Mouse (Mus musculus): ENCODE measurements around the gene Mrpl19.

Gene Mrpl19

GRCm38 (mm10) chr6:81965296-81966067 lies at the start of gene Mrpl19:
Mrpl19 (minus strand) TSS chr6:81965958.
- in situ Hi-C loops (cut with MboI; ENCODE audit: low sequenced_read_pairs) = loop anchor here (10.0 kb wide), 1 partner anchor 739 kb away; the partner anchor contains the start of gene Pole4

DNA sequence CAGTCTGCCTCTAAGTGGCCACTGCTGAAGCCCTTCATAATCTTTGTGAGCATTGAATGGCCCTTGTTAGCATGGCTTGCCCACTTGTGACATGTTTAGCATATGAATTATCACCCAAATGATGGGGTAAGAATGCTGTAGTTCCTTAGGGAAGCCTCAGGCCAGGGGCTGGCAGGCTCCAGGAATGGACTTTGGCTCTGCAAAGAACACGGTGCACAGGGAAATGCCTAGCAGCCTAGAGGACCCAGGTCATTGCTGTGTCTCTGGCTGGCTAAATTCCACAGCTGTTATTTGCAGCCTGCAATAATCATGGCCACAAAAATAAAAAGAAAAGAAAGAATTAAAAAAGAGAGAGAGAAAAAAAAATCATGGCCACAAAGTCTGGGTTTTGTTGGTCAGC lies 46.6 kb upstream of the Mrpl19 start:
- in situ Hi-C loops (cut with MboI; ENCODE audit: low sequenced_read_pairs) = no loop called here

- in situ Hi-C loops (cut with MboI; ENCODE audit: low sequenced_read_pairs) = no loop called here
Measured at GRCm38 (mm10) chr6:81990049-81990810, 24.5 kb upstream of the Mrpl19 start.

- in situ Hi-C loops (cut with MboI; ENCODE audit: low sequenced_read_pairs) = no loop called here
Measured at GRCm38 (mm10) chr6:81988341-81988740, 22.6 kb upstream of the Mrpl19 start.

DNA sequence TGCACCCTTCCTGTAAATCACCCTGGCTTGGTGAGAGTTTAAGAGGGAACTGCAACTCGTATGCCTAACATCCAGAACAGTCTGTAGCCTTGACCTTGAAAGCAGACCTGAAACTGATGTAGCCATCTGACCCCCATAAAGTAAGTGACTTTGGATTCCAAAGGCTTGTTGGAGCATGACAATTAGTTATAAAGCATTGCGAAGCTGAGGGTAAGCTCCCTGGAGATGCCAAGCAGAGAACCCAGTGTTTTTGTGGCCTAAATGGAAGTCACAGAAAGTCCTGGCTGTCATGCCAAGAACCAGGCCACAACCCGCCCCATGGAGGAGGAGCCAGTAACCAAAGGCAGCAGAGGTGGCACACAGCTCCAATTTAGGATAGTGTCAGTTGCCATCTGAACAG lies 21.8 kb upstream of the Mrpl19 start:
- in situ Hi-C loops (cut with MboI; ENCODE audit: low sequenced_read_pairs) = no loop called here

GRCm38 (mm10) chr6:81987010-81987409 lies 21.3 kb upstream of the Mrpl19 start:
- in situ Hi-C loops (cut with MboI; ENCODE audit: low sequenced_read_pairs) = no loop called here

- in situ Hi-C loops (cut with MboI; ENCODE audit: low sequenced_read_pairs) = no loop called here
Measured at GRCm38 (mm10) chr6:81986599-81986998, 20.8 kb upstream of the Mrpl19 start.

DNA sequence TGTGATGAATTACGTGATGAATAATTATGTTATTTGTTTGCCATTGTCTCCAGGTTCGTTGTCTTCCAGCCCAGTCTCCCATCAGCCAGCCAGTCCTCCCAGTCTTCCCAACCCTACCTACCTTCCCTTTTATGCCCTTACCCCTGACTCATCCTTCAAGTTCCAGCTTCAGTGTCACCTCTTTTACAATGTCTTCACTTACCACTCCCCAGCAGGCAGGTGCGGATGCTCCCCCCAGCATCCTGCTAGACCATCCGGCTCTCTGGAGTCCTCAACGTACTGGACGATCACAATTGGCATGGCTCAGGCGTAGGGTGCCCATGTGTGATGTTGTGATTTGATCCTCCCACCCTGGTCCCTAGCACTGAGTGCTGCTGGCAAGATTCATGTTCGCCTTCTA lies 20.4 kb upstream of the Mrpl19 start:
- in situ Hi-C loops (cut with MboI; ENCODE audit: low sequenced_read_pairs) = no loop called here

- in situ Hi-C loops (cut with MboI; ENCODE audit: low sequenced_read_pairs) = no loop called here
Measured at GRCm38 (mm10) chr6:81979286-81979685, 13.5 kb upstream of the Mrpl19 start.

DNA sequence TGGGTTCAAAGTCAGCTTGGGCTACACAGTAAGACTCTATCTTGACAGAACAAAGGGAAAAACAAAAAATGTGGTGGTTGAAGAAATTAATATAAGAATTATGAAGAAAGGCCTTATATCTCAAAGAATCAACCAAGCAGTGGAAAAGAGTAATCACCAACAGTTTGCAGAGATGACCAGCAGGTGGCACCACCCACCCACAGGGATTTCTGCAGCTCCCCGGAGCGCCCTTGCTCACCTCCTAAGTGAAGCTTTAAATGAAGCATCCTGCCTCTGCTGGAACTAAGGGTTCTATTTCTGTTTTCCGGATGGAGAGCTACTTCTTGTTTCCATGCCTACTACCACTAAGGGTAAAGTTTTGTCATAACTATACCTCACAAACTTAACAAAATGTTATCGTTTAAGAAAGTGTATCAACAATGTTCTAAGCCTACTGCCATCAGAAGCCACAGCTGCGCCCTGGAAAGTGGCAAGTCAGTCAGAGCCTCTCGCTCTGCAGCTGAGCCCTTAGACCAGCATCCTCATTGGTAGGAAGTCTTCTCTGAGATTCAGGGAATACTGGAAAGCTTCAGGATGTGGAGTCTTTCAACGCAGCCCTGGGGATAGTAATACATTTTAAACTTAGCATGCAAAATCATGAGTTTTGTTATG lies 10.3 kb upstream of the Mrpl19 start:
- in situ Hi-C loops (cut with MboI; ENCODE audit: low sequenced_read_pairs) = no loop called here

GRCm38 (mm10) chr6:81972595-81972994 lies 6.8 kb upstream of the Mrpl19 start:
- in situ Hi-C loops (cut with MboI; ENCODE audit: low sequenced_read_pairs) = no loop called here

GRCm38 (mm10) chr6:81971196-81971595 lies 5.4 kb upstream of the Mrpl19 start:
- in situ Hi-C loops (cut with MboI; ENCODE audit: low sequenced_read_pairs) = no loop called here

DNA sequence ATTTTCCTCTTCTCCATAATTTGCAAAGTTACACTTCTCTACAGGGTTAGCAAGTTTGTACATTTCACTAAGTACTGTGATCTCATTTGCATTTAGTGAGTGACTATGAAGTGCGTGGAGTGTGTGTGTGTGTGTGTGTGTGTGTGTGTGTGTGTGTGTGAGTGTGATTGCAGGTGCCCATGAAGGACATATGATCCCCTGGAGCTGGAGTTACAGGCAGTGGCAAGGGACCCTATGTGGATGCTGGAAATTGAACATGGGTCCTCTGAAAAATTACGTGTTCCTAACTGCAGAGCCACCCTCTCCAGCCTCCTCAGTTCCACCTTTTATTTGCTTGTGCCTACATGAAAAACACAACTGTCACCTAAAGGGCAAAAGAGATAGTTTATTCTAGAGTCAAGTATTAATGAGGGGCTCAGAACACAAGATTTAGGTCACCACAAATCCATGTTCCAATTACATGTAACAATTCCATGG lies 348 bp upstream of the Mrpl19 start:
- in situ Hi-C loops (cut with MboI; ENCODE audit: low sequenced_read_pairs) = loop anchor here (10.0 kb wide), 1 partner anchor 739 kb away; the partner anchor contains the start of gene Pole4

DNA sequence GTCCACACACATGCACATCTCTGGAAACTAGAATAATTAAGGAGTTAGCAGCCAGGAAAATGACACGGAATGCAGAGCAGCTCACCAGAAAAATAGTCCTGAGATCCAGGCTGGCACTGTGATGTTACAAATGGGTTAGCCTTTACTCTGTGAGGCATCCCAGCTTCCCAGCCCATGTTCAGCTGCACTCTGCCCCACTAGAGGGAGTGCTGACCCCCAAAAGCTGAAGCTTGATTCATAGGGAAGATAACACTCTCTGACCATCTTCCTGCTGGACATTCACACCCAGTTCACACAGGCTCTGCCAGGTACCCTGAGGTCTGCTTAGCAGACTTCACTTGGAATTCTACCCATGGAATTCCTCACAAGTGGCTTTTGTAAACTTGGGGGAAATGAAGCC lies 5.5 kb downstream of the Mrpl19 start:
- in situ Hi-C loops (cut with MboI; ENCODE audit: low sequenced_read_pairs) = loop anchor here (10.0 kb wide), 1 partner anchor 745 kb away; the partner anchor contains the start of gene Pole4

DNA sequence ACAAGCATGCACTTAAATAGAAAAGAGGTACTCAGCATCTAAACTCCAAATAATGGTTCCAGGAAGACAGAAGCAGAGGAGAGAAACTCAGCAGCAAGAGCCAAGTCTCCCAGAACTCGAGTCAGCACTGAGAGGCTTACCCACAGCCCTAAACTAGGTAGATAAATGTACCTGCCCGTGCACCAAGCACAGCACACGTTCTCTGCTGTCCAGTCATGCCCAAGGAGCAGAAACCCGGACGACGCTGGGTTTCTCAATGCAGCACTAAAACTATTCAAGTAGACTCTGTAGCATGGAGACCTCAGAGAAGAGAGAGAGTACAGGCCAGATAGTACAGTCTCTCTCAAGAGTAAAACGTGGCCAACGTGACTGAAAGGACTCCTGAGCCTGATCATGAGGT lies 5.9 kb downstream of the Mrpl19 start:
- in situ Hi-C loops (cut with MboI; ENCODE audit: low sequenced_read_pairs) = loop anchor here (10.0 kb wide), 1 partner anchor 745 kb away; the partner anchor contains the start of gene Pole4

DNA sequence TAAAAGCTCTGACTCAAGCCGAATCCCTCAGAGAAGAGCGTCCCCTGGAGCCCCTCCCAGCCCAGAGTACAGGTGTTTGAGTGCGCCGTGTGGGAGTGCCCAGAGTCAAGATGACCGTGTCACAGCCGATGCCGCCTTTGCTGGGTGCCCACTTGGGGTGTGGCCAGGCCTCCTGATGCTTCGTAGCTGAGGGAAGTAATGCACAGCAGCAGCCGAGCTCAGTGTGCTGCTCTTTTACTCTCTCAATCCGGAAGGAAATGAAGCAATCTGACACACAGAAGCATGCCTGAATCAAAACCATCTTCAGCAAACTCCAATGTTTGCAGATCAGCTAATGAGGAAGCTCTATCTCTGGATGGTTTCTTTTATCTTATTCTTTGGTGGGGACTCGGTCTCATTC lies 7.8 kb downstream of the Mrpl19 start:
- in situ Hi-C loops (cut with MboI; ENCODE audit: low sequenced_read_pairs) = no loop called here

DNA sequence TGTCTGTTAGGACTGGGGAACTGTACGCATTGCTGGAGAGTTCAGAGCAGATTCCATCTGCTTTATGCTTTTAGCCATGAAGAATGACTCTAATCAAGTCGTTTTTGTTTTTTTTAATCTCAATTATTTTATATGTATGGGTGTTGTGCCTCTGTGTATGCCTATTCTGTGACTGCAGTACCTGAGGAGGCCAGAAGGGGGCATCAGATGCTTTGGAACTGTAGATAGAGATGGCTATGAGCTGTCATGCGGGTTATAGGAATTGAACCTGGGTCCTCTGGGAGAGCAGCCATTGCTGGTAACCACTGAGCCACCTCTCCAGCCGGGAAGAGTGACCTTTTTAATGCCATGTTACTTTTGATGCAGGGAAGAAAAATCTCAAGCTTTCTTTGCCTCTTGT lies 9.4 kb downstream of the Mrpl19 start:
- in situ Hi-C loops (cut with MboI; ENCODE audit: low sequenced_read_pairs) = no loop called here

- in situ Hi-C loops (cut with MboI; ENCODE audit: low sequenced_read_pairs) = no loop called here
Measured at GRCm38 (mm10) chr6:81955133-81955532, 10.6 kb downstream of the Mrpl19 start.

DNA sequence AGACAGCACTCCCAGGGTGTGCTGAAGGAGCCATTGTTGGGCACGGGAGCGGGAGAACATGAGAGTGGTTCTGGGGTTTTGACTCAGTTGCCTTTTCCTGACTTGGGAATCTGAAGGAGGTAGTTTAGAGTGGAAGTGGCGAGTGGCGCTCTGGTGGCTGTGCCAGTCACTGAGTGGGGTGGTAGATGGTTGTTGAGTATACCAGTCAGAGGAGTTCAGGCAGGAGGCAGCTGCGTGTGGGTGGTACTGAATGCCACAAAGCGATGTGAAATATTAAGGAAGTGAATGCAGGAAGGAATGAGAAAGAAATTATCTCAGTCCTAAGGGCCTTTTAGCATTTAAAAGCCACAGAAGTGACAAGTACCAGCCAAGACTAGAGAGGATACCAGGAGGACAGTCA lies 18.9 kb downstream of the Mrpl19 start:
- in situ Hi-C loops (cut with MboI; ENCODE audit: low sequenced_read_pairs) = no loop called here

DNA sequence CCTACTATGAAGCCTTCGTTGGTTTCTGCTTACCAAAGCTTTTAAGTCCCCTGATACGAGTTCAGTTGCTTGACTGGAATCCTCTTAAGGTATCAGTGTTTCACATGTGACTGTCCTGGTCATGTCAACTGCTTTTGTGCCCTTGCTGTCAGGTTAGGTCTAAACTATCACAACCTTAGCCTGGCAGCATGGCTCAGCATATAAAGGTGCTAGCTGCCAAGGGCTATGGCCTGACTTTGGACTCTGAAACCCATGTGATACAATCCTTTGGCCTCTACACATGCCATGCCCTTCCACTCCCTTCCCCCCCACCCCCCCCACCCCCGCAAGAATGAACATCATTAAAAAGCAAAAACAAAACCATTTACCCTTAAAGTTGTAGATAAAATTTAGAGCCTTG lies 21.3 kb downstream of the Mrpl19 start:
- in situ Hi-C loops (cut with MboI; ENCODE audit: low sequenced_read_pairs) = no loop called here

- in situ Hi-C loops (cut with MboI; ENCODE audit: low sequenced_read_pairs) = no loop called here
Measured at GRCm38 (mm10) chr6:81943281-81943680, 22.5 kb downstream of the Mrpl19 start.

Data from CH12F3 (cell line).